Mouse (Mus musculus) intestine, embryonic 14.5 days (tissue): ENCODE data around the gene Satb1. TPM values are rescaled to one million over a fixed set of nuclear protein-coding genes. Genes with fewer than 3 reads are reported as not detected.

ENCODE experiments used
- ATAC-seq: fragments of 200-750 bp; cut with Nextera tagmentation; replicated peaks from 2 replicates; pipeline ENCODE4 v1.8.0; 2017; ENCODE audit warnings: low read depth, moderate number of reproducible peaks, moderate TSS enrichment, moderate library complexity; ENCODE audit not compliant: low FRiP score, low TSS enrichment
- DNase-seq: peaks from one replicate; pipeline ENCODE4 v3.0.0-alpha.2; 2018; ENCODE audit warnings: low spot score
- H3K27ac ChIP-seq: fragments of 300-500 bp; sonication (generic); 2 replicates; pipeline ENCODE4 v1.5.1; 2014; ENCODE audit warnings: low read depth, mild to moderate bottlenecking, control low read depth
- H3K27me3 ChIP-seq: fragments of 300-500 bp; sonication (generic); replicated peaks from 2 replicates; pipeline ENCODE4 v1.6.1; 2014; ENCODE audit warnings: low read length, control low read depth; ENCODE audit not compliant: control insufficient read depth, insufficient read depth
- H3K36me3 ChIP-seq: fragments of 300-500 bp; sonication (generic); 2 replicates; pipeline ENCODE4 v1.6.1; 2014; ENCODE audit warnings: low read length, control low read depth; ENCODE audit not compliant: control insufficient read depth, insufficient read depth
- H3K4me1 ChIP-seq: fragments of 300-500 bp; sonication (generic); replicated peaks from 2 replicates; pipeline ENCODE4 v1.6.1; 2014; ENCODE audit warnings: low read length, control low read depth, mixed read lengths; ENCODE audit not compliant: control insufficient read depth, insufficient read depth
- H3K4me2 ChIP-seq: fragments of 300-500 bp; sonication (generic); 2 replicates; pipeline ENCODE4 v1.6.1; 2014; ENCODE audit warnings: low read length
- H3K4me3 ChIP-seq: fragments of 300-500 bp; sonication (generic); 2 replicates; pipeline ENCODE4 v1.5.1; 2014; ENCODE audit warnings: low read depth, low read length, control low read depth, mixed read lengths
- H3K9ac ChIP-seq: fragments of 300-500 bp; sonication (generic); 2 replicates; pipeline ENCODE4 v1.6.1; 2014; ENCODE audit warnings: mild to moderate bottlenecking, low read length
- H3K9me3 ChIP-seq: fragments of 300-500 bp; sonication (generic); 2 replicates; pipeline ENCODE4 v1.6.1; 2016; ENCODE audit warnings: low read length, control low read depth; ENCODE audit not compliant: control insufficient read depth
- WGBS: fragments of 180-500 bp; shearing (Covaris S2); extraction: QIAGEN DNeasy Blood & Tissue Kit; methylation state at CpG from one replicate; pipeline ENCODE4 v1.1.7; 2014; 5-methylcytosine and 5-hydroxymethylcytosine counted together
- polyA plus RNA-seq: library from polyadenylated mRNA; unstranded; fragments of >200 nt; fragmentation: Nextera tagmentation; extraction: Ambion mirVana; gene quantifications from 2 replicates; pipeline ENCODE4 v1.2.1, GENCODE M21; 2014

Satb1 gene
- polyA plus RNA-seq, 1 experiment from 2014 or later = 8.7 TPM

DNA sequence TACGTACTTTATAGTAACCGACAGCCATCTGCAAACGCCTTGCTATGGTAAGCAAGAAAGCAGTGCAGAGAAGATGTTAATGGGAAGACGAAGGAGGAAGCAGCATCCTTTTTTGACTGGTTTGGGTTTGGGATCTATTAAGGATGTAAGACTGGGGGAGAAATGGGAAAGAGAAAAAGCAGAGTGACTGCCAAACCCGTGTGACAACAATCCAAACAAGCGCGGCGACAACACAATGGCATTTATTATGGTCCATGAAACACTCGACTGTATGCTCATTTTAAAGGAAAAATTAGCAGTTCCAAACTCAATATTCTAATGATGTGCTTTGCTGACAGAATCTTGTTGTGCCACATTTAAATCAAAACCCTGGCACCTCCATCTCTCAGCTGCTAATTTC is 85.9 kb downstream of the Satb1 start:
- H3K4me1 ChIP-seq = peaks cover 8% of the 10 kb centered on the region
- no peak overlapping the region for H3K4me3 ChIP-seq
- WGBS = 89% methylated on average over 9 of the region's 9 CpGs
- no peak for DNase-seq
- no peaks in the 10 kb centered on the region for H3K27me3 ChIP-seq
- no peak overlapping the region for H3K27ac ChIP-seq
- H3K36me3 ChIP-seq = no peaks in the 10 kb centered on the region
- no peaks in the 10 kb centered on the region for H3K9me3 ChIP-seq
- no peak overlapping the region for H3K4me2 ChIP-seq
- no peak for ATAC-seq
- H3K9ac ChIP-seq = no peak overlapping the region

DNA sequence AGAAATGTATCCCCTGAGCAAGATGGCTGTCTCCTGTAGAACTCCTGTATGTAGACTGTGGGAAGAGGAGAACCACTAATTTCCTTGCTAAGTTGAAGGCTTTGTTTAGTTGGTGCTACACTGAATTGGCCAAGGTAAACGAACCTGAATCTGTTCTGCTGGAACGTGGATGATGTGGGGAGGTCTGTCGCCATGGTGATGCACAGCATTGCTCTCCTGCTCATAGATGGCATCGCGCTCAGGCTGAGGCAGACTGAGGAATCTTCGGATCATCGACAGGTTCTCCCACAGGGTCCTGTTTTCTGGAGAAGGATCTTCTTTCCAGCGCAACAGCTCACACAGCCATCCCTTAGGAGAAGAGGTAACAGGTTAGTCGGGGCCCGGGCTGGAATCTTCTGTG is 90.6 kb downstream of the Satb1 start:
- no peaks in the 10 kb centered on the region for H3K9me3 ChIP-seq
- ATAC-seq = no peak
- DNase-seq = no peak
- no peak overlapping the region for H3K4me2 ChIP-seq
- peaks cover 3% of the 10 kb centered on the region; the same call in 1 of the 2 replicates for H3K36me3 ChIP-seq
- no peak overlapping the region for H3K9ac ChIP-seq
- no peaks in the 10 kb centered on the region for H3K27me3 ChIP-seq
- 78% methylated on average over 10 of the region's 10 CpGs for WGBS
- no peak overlapping the region for H3K27ac ChIP-seq
- peaks cover 8% of the 10 kb centered on the region for H3K4me1 ChIP-seq
- H3K4me3 ChIP-seq = no peak overlapping the region

DNA sequence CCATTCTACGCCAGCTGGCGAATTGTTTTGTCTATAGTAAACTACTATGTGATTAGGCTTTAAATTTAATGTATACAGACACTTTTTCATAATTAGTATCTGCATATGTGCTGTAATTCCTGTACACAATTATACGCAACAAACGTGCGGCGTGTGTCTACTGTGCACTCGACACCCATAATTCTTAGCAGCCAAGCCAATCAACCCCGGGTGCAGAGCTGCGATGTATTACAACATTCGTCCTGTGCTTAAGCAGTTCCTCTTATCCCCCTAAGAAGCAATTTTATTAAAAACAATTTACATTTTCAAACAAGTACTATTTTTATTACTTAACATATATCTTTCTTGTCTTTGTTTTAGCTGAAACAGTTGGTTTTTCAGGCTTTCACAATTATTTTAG is 92.0 kb downstream of the Satb1 start:
- no peak for DNase-seq
- Histone ChIP-seq H3K9ac (no peak overlapping the region), H3K4me2 (no peak overlapping the region), H3K9me3 (no peaks in the 10 kb centered on the region), H3K27me3 (no peaks in the 10 kb centered on the region), H3K36me3 (peaks cover 3% of the 10 kb centered on the region; the same call in 1 of the 2 replicates), H3K27ac (no peak overlapping the region), H3K4me3 (no peak overlapping the region), H3K4me1 (peaks cover 6% of the 10 kb centered on the region)
- ATAC-seq = no peak
- 68% methylated on average over 10 of the region's 10 CpGs for WGBS

DNA sequence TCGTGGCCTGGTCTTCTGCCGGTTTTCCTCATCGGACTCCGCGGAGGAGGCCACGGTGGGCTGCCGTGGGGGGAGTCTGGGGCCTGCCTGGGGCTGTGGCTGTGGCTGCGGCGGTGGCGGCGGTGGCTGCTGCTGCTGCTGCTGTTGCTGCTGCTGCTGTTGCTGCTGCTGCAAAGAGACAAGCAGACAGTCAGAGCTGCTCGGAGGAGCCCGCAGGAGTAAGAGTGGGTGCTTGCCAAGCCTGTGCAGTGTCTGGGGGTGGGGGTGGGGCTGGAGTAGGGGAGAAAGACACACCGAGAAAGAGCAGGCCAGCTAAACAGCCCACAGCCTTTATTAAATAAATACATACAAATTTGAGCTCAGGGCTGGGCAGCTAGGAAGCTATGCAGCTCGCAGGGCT is 92.8 kb downstream of the Satb1 start:
- Histone ChIP-seq H3K4me3 (no peak overlapping the region), H3K27ac (no peak overlapping the region), H3K4me1 (no peaks in the 10 kb centered on the region), H3K36me3 (peaks cover 3% of the 10 kb centered on the region; the same call in 1 of the 2 replicates), H3K9ac (no peak overlapping the region), H3K4me2 (no peak overlapping the region), H3K9me3 (no peaks in the 10 kb centered on the region), H3K27me3 (no peaks in the 10 kb centered on the region)
- DNase-seq (no peak), ATAC-seq (no peak)
- 71% methylated on average over 15 of the region's 15 CpGs for WGBS

DNA sequence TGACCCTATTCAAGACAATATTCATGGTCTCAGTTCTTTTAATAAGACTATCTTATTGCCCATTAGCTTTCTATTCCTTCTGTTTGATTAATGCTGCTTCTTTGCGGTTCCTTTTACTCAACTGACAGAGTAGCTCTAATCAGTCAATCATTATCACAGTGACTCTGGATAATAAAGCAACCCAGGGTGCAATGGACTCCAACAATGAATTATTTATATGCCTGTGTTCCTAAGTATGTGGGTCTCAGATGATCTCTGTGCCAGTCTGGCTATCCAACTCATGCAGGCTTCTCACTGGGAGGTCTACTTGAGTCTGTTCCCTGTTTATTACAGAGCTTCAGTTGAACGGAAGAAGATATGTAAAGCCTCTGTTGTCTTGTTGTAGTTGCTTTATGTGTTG is 108.6 kb downstream of the Satb1 start:
- H3K27me3 ChIP-seq = no peaks in the 10 kb centered on the region
- 85% methylated on average over 2 of the region's 2 CpGs for WGBS
- H3K4me3 ChIP-seq = no peak overlapping the region

DNA sequence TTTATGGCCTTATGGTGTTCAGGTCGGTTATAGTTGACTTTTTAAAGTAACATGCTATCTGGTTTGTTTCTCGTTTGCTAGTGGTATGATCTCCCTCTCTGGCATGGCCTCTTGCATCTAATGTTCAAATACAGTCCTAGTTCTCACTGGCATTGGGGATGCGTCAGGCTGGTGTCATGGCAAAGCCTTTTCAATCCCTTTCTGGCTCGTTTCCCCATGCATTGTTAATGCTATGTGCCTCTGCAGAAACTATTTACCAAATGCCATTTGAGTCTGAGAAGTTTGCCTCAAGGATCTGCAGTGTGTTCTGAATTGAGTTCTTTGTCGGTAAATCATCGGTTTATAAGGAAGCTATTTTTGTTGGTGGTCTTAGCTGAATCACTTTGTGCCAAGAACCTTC is 137.4 kb downstream of the Satb1 start:
- no peak overlapping the region for H3K9ac ChIP-seq
- ATAC-seq = no peak

More for the DNA sequence above, 108.6 kb downstream of the Satb1 start:
- Histone ChIP-seq H3K9ac (no peak overlapping the region), H3K9me3 (no peaks in the 10 kb centered on the region), H3K36me3 (no peaks in the 10 kb centered on the region), H3K27ac (no peak overlapping the region), H3K4me2 (no peak overlapping the region), H3K4me1 (no peaks in the 10 kb centered on the region)
- ATAC-seq = no peak
- DNase-seq = no peak

DNA sequence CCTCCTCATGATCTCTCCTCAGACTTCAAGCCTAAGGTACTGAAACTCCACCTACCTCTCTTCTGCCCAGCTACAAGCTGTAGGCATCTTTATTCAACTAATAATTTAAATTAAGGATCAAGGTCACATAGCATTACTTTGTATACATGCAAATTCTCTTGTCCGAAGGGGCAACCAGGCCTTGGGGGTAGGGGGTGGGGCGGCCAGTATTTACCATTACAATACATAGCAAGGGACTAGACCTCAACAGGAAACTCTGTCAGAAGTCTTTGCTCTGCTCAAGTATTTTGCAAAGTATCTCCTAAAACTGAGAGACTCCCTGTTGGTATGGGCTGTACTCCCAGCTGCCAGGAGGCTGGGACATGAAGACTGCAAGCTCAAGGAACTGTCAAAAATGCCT is 137.8 kb downstream of the Satb1 start:
- Histone ChIP-seq H3K27ac (no peak overlapping the region), H3K36me3 (no peaks in the 10 kb centered on the region), H3K4me3 (no peak overlapping the region), H3K9ac (no peak overlapping the region), H3K9me3 (no peaks in the 10 kb centered on the region), H3K27me3 (no peaks in the 10 kb centered on the region), H3K4me1 (no peaks in the 10 kb centered on the region), H3K4me2 (no peak overlapping the region)
- WGBS = 79% methylated on average over 2 of the region's 2 CpGs
- DNase-seq (no peak), ATAC-seq (no peak)

More for the DNA sequence above, 137.4 kb downstream of the Satb1 start:
- H3K27me3 ChIP-seq = no peaks in the 10 kb centered on the region
- H3K9me3 ChIP-seq = no peaks in the 10 kb centered on the region
- H3K27ac ChIP-seq = no peak overlapping the region
- no peak for DNase-seq
- H3K4me2 ChIP-seq = no peak overlapping the region
- WGBS = 73% methylated on average over 6 of the region's 6 CpGs
- no peaks in the 10 kb centered on the region for H3K4me1 ChIP-seq
- no peaks in the 10 kb centered on the region for H3K36me3 ChIP-seq
- H3K4me3 ChIP-seq = no peak overlapping the region

DNA sequence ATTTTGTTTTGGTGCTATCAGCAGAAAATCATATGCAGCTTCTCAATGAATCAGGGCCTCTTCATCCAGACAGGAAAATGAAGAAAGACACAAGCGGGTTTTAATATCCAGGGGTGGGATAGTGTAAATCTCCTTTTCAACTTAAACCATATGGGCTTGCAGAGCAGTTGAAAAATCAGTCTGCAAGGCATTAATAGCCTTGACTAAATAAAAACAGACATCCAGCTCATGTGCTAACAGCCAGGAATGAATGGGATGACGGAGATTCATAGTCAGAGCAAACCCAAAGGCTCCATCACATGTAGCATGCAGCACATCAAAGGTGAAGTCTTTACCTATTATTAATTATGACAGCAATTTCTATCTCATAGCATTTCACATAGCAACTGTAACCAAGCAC is 142.6 kb downstream of the Satb1 start:
- H3K27ac ChIP-seq = no peak overlapping the region
- H3K4me1 ChIP-seq = no peaks in the 10 kb centered on the region
- 85% methylated on average over 2 of the region's 2 CpGs for WGBS
- no peaks in the 10 kb centered on the region for H3K27me3 ChIP-seq
- ATAC-seq = no peak
- H3K9me3 ChIP-seq = no peaks in the 10 kb centered on the region
- H3K36me3 ChIP-seq = no peaks in the 10 kb centered on the region
- H3K9ac ChIP-seq = no peak overlapping the region
- H3K4me3 ChIP-seq = no peak overlapping the region
- H3K4me2 ChIP-seq = no peak overlapping the region
- DNase-seq = no peak

DNA sequence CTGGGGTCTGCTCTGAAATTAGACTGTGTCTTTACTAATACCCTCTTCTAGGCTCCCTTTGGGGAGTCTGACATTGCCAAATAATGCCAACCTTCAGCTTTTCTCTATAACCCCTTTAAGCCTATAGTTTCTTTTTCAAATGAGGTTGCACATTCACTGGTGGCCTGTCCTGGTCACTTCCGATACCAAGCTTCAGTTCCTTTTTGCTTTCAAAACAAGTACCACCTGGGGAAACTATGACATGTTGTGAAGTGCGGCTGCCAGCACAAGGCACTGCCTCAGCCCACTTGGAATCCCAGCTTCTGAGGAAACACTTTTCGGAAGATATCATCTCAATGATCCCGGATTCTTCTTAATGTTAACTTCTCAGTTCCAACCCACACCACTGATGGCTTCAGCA is 145.9 kb downstream of the Satb1 start:
- WGBS = 91% methylated on average over 4 of the region's 4 CpGs
- H3K36me3 ChIP-seq = no peaks in the 10 kb centered on the region
- no peak overlapping the region for H3K27ac ChIP-seq
- H3K4me3 ChIP-seq = no peak overlapping the region
- no peak overlapping the region for H3K4me2 ChIP-seq
- H3K9ac ChIP-seq = no peak overlapping the region
- no peaks in the 10 kb centered on the region for H3K9me3 ChIP-seq
- no peaks in the 10 kb centered on the region for H3K27me3 ChIP-seq
- ATAC-seq (no peak), DNase-seq (no peak)
- H3K4me1 ChIP-seq = no peaks in the 10 kb centered on the region
